Mouse (Mus musculus) liver, adult 2 months (tissue): ENCODE data around the gene Plekhs1. TPM values are rescaled to one million over a fixed set of nuclear protein-coding genes. Genes with fewer than 3 reads are reported as not detected.
A peak's percentile ranks its signal among the peaks of the same experiment; 100 is the strongest.

ENCODE experiments used
- DNase-seq: peaks from one replicate; pipeline ENCODE4 v3.0.0-alpha.2; 2011; ENCODE audit warnings: low read depth, low spot score; ENCODE audit errors: extremely low read depth
- H3K27ac ChIP-seq: fragments of 200-500 bp; replicated peaks from 2 replicates; pipeline ENCODE4 v1.5.1; 2012; ENCODE audit warnings: low read depth, mild to moderate bottlenecking, control low read depth, inconsistent platforms, low read length; ENCODE audit not compliant: insufficient read depth
- H3K27me3 ChIP-seq: fragments of 200-500 bp; 2 replicates; pipeline ENCODE4 v1.6.1; 2012; ENCODE audit warnings: mild to moderate bottlenecking, moderate library complexity, low read length, inconsistent platforms; ENCODE audit not compliant: control insufficient read depth, insufficient read depth
- H3K36me3 ChIP-seq: fragments of 200-500 bp; 2 replicates; pipeline ENCODE4 v1.6.1; 2012; ENCODE audit warnings: low read length, inconsistent platforms; ENCODE audit not compliant: control insufficient read depth, insufficient read depth
- H3K4me1 ChIP-seq: fragments of 200-500 bp; 2 replicates; pipeline ENCODE4 v1.6.1; 2011; ENCODE audit warnings: low read length; ENCODE audit not compliant: control insufficient read depth, insufficient read depth
- H3K4me3 ChIP-seq: fragments of 200-500 bp; 2 replicates; pipeline ENCODE4 v1.5.1; 2011; ENCODE audit warnings: low read depth, mild to moderate bottlenecking, control low read depth, low read length, moderate library complexity; ENCODE audit not compliant: insufficient read depth
- H3K79me2 ChIP-seq: fragments of 200-500 bp; 2 replicates; pipeline ENCODE4 v1.6.1; 2012; ENCODE audit warnings: inconsistent platforms, mild to moderate bottlenecking, low read length, moderate library complexity; ENCODE audit not compliant: control insufficient read depth, insufficient read depth
- H3K9ac ChIP-seq: fragments of 200-500 bp; 2 replicates; pipeline ENCODE4 v1.6.1; 2012; ENCODE audit warnings: low read depth, mild to moderate bottlenecking, control low read depth, inconsistent platforms, low read length
- CTCF ChIP-seq: fragments of 200-500 bp; IDR thresholded peaks from 2 replicates; pipeline ENCODE4 v1.5.1; 2011; ENCODE audit warnings: low read depth, low read length, control low read depth
- POLR2A ChIP-seq: fragments of 200-500 bp; IDR thresholded peaks from 2 replicates; pipeline ENCODE4 v1.6.1; 2011; ENCODE audit warnings: low read length, control low read depth; ENCODE audit not compliant: insufficient read depth; ENCODE audit errors: extremely low read depth
- WGBS: fragments of 180-500 bp; shearing (Covaris S2); methylation state at CpG from one replicate; pipeline ENCODE4 v1.1.7; 2018; 5-methylcytosine and 5-hydroxymethylcytosine counted together
- polyA plus RNA-seq: library from polyadenylated mRNA; depleted of rRNA; stranded (reverse); fragments of >200 nt; gene quantifications from 2 replicates; pipeline ENCODE4 v1.2.3, GENCODE M21; 2012
- total RNA-seq: library from RNA; depleted of rRNA; stranded (reverse); fragments of >200 nt; gene quantifications from 2 replicates; pipeline ENCODE4 v1.2.3, GENCODE M21; 2014

The Plekhs1 gene
- total and polyA plus RNA-seq, 2 experiments, result 0.07 TPM; not detected in 1

GRCm38 (mm10) chr19:56476546-56476945, 15.1 kb downstream of the Plekhs1 start:
- DNase-seq, result no peak
- H3K79me2 ChIP-seq, result no peaks in the 10 kb centered on the region
- H3K36me3 ChIP-seq, result no peaks in the 10 kb centered on the region
- no peak for TF ChIP-seq POLR2A
- no peak for TF ChIP-seq CTCF
- no peaks in the 10 kb centered on the region for H3K4me1 ChIP-seq
- H3K27me3 ChIP-seq, result no peaks in the 10 kb centered on the region; the same call in 1 of the 2 replicates
- no peak overlapping the region for H3K4me3 ChIP-seq
- H3K27ac ChIP-seq, result no peak overlapping the region
- WGBS, result 82% methylated on average over 2 of the region's 2 CpGs
- no peak overlapping the region for H3K9ac ChIP-seq

GRCm38 (mm10) chr19:56477253-56477652, 15.8 kb downstream of the Plekhs1 start:
- no peaks in the 10 kb centered on the region for H3K4me1 ChIP-seq
- no peak overlapping the region for H3K9ac ChIP-seq
- no peak overlapping the region for H3K27ac ChIP-seq
- H3K79me2 ChIP-seq, result no peaks in the 10 kb centered on the region
- TF ChIP-seq CTCF (no peak), POLR2A (no peak)
- no peak overlapping the region for H3K4me3 ChIP-seq
- DNase-seq, result no peak
- no peaks in the 10 kb centered on the region; the same call in 1 of the 2 replicates for H3K27me3 ChIP-seq
- WGBS, result 85% methylated on average over 5 of the region's 5 CpGs
- H3K36me3 ChIP-seq, result no peaks in the 10 kb centered on the region

GRCm38 (mm10) chr19:56477832-56478231, 16.4 kb downstream of the Plekhs1 start:
- TF ChIP-seq CTCF (no peak), POLR2A (no peak)
- WGBS, result 47% methylated on average over 3 of the region's 3 CpGs

GRCm38 (mm10) chr19:56484630-56485375, 23.4 kb downstream of the Plekhs1 start:
- no peaks in the 10 kb centered on the region for H3K27me3 ChIP-seq
- TF ChIP-seq POLR2A (no peak), CTCF (no peak)
- 89% methylated on average over 13 of the region's 13 CpGs for WGBS
- H3K9ac ChIP-seq, result no peak overlapping the region
- H3K4me3 ChIP-seq, result no peak overlapping the region
- H3K4me1 ChIP-seq, result peaks cover 2% of the 10 kb centered on the region
- no peaks in the 10 kb centered on the region for H3K79me2 ChIP-seq
- DNase-seq, result no peak
- H3K36me3 ChIP-seq, result no peaks in the 10 kb centered on the region
- H3K27ac ChIP-seq, result peak overlapping the region; percentile 52

More at GRCm38 (mm10) chr19:56477832-56478231, 16.4 kb downstream of the Plekhs1 start:
- H3K79me2 ChIP-seq, result no peaks in the 10 kb centered on the region
- no peaks in the 10 kb centered on the region for H3K36me3 ChIP-seq
- no peaks in the 10 kb centered on the region for H3K4me1 ChIP-seq
- no peak for DNase-seq
- H3K4me3 ChIP-seq, result no peak overlapping the region
- H3K27me3 ChIP-seq, result no peaks in the 10 kb centered on the region
- H3K9ac ChIP-seq, result no peak overlapping the region
- H3K27ac ChIP-seq, result no peak overlapping the region

GRCm38 (mm10) chr19:56485376-56486271, 24.2 kb downstream of the Plekhs1 start:
- peak overlapping the region; percentile 52 for H3K27ac ChIP-seq

More at GRCm38 (mm10) chr19:56485376-56486271, 24.2 kb downstream of the Plekhs1 start:
- H3K36me3 ChIP-seq, result no peaks in the 10 kb centered on the region
- H3K79me2 ChIP-seq, result no peaks in the 10 kb centered on the region
- H3K9ac ChIP-seq, result no peak overlapping the region
- TF ChIP-seq CTCF, result no peak
- TF ChIP-seq POLR2A, result no peak
- peak; percentile 86 for DNase-seq
- H3K4me3 ChIP-seq, result no peak overlapping the region
- WGBS, result 46% methylated on average over 13 of the region's 13 CpGs
- H3K4me1 ChIP-seq, result peaks cover 2% of the 10 kb centered on the region
- H3K27me3 ChIP-seq, result no peaks in the 10 kb centered on the region
